Mouse (Mus musculus): ENCODE results near the gene Calm5. TPM values are rescaled to one million over a fixed set of nuclear protein-coding genes. Genes with fewer than 3 reads are reported as not detected.
"Not testable (repeated sequence)": the region's sequence is repeated elsewhere in the genome, so short reads cannot be mapped to it uniquely, and the experiment has no call there.

Calm5 gene
- not detected in 2 replicates for polyA plus RNA-seq (2015; fragmentation: Nextera tagmentation; extraction: Ambion mirVana)

GRCm38 (mm10) chr13:3853648-3854333, at the start of gene Calm5:
Gene Calm5 (plus strand): TSS chr13:3854173.
- H3K4me3 ChIP-seq; H3K9ac ChIP-seq; H3K27me3 ChIP-seq; ATAC-seq (replicated peaks; ENCODE audit: insufficient number of reproducible peaks, insufficient read depth, low FRiP score, low read depth); H3K36me3 ChIP-seq; H3K27ac ChIP-seq; H3K4me2 ChIP-seq; H3K9me3 ChIP-seq (replicated peaks); H3K4me1 ChIP-seq (replicated peaks): not testable (repeated sequence)
- 77% methylated on average over 3 of the region's 3 CpGs for WGBS

- WGBS = 84% methylated on average over 13 of the region's 13 CpGs
Measured at GRCm38 (mm10) chr13:3804186-3804585, 49.8 kb upstream of the Calm5 start, which contains the start of gene Calml3. Gene Calml3 (minus strand): TSS chr13:3804316.

GRCm38 (mm10) chr13:3805132-3805531, 48.8 kb upstream of the Calm5 start:
- H3K4me2 ChIP-seq = no peak overlapping the region
- 50% methylated on average over 2 of the region's 2 CpGs for WGBS

More at GRCm38 (mm10) chr13:3804186-3804585, 49.8 kb upstream of the Calm5 start, which contains the start of gene Calml3:
- ATAC-seq (replicated peaks; ENCODE audit: insufficient number of reproducible peaks, insufficient read depth, low FRiP score, low read depth) = no peak
- no peak within 1 kb of the TSS for H3K4me3 ChIP-seq
- H3K9me3 ChIP-seq (replicated peaks) = no peaks in the 10 kb centered on the region
- no peaks in the 10 kb centered on the region for H3K36me3 ChIP-seq
- peaks cover 12% of the 10 kb centered on the region for H3K4me1 ChIP-seq (replicated peaks)
- H3K4me2 ChIP-seq = no peak within 1 kb of the TSS
- H3K27me3 ChIP-seq = no peaks in the 10 kb centered on the region
- no peak within 1 kb of the TSS for H3K9ac ChIP-seq
- H3K27ac ChIP-seq = no peak within 1 kb of the TSS

GRCm38 (mm10) chr13:3805638-3806037, 48.3 kb upstream of the Calm5 start:
- 0 out of 2 replicates have a peak, but pooled peaks have one; percentile 35 for ATAC-seq (replicated peaks; ENCODE audit: insufficient number of reproducible peaks, insufficient read depth, low FRiP score, low read depth)
- Histone ChIP-seq H3K9me3 (replicated peaks) (no peaks in the 10 kb centered on the region), H3K4me1 (replicated peaks) (peaks cover 6% of the 10 kb centered on the region; the same call in 1 of the 2 replicates), H3K9ac (no peak overlapping the region), H3K27me3 (no peaks in the 10 kb centered on the region), H3K4me2 (no peak overlapping the region), H3K27ac (peak overlapping the region; percentile 35; the same call in 1 of the 2 replicates), H3K36me3 (no peaks in the 10 kb centered on the region), H3K4me3 (no peak overlapping the region)
- 61% methylated on average over 5 of the region's 5 CpGs for WGBS

More at GRCm38 (mm10) chr13:3805132-3805531, 48.8 kb upstream of the Calm5 start:
- no peak for ATAC-seq (replicated peaks; ENCODE audit: insufficient number of reproducible peaks, insufficient read depth, low FRiP score, low read depth)
- Histone ChIP-seq H3K27me3 (no peaks in the 10 kb centered on the region), H3K36me3 (no peaks in the 10 kb centered on the region), H3K4me3 (no peak overlapping the region), H3K9me3 (replicated peaks) (no peaks in the 10 kb centered on the region), H3K4me1 (replicated peaks) (peaks cover 6% of the 10 kb centered on the region), H3K9ac (no peak overlapping the region), H3K27ac (no peak overlapping the region)

GRCm38 (mm10) chr13:3807131-3807827, 46.7 kb upstream of the Calm5 start:
- no peaks in the 10 kb centered on the region for H3K4me1 ChIP-seq (replicated peaks)
- H3K27ac ChIP-seq = no peak overlapping the region
- no peaks in the 10 kb centered on the region for H3K36me3 ChIP-seq
- H3K4me3 ChIP-seq = no peak overlapping the region
- no peak overlapping the region for H3K4me2 ChIP-seq
- no peak overlapping the region for H3K9ac ChIP-seq
- 77% methylated on average over 7 of the region's 7 CpGs for WGBS
- no peak for ATAC-seq (replicated peaks; ENCODE audit: insufficient number of reproducible peaks, insufficient read depth, low FRiP score, low read depth)
- H3K9me3 ChIP-seq (replicated peaks) = no peaks in the 10 kb centered on the region
- no peaks in the 10 kb centered on the region for H3K27me3 ChIP-seq

GRCm38 (mm10) chr13:3818012-3818739, 35.8 kb upstream of the Calm5 start:
- H3K27me3 ChIP-seq = no peaks in the 10 kb centered on the region
- H3K9ac ChIP-seq = no peak overlapping the region
- H3K4me1 ChIP-seq (replicated peaks) = no peaks in the 10 kb centered on the region
- H3K9me3 ChIP-seq (replicated peaks) = no peaks in the 10 kb centered on the region
- no peak for ATAC-seq (replicated peaks; ENCODE audit: insufficient number of reproducible peaks, insufficient read depth, low FRiP score, low read depth)
- no peak overlapping the region for H3K27ac ChIP-seq
- H3K4me2 ChIP-seq = no peak overlapping the region
- 61% methylated on average over 5 of the region's 5 CpGs for WGBS
- H3K4me3 ChIP-seq = no peak overlapping the region
- H3K36me3 ChIP-seq = no peaks in the 10 kb centered on the region

- H3K36me3 ChIP-seq = no peaks in the 10 kb centered on the region
- WGBS = 76% methylated on average over 2 of the region's 2 CpGs
- no peak overlapping the region for H3K9ac ChIP-seq
- H3K9me3 ChIP-seq (replicated peaks) = no peaks in the 10 kb centered on the region
- no peak overlapping the region for H3K4me2 ChIP-seq
- no peaks in the 10 kb centered on the region for H3K4me1 ChIP-seq (replicated peaks)
- H3K4me3 ChIP-seq = no peak overlapping the region
- no peaks in the 10 kb centered on the region for H3K27me3 ChIP-seq
- no peak overlapping the region for H3K27ac ChIP-seq
- no peak for ATAC-seq (replicated peaks; ENCODE audit: insufficient number of reproducible peaks, insufficient read depth, low FRiP score, low read depth)
Measured at GRCm38 (mm10) chr13:3818740-3819076, 35.3 kb upstream of the Calm5 start.

GRCm38 (mm10) chr13:3822105-3822504, 31.9 kb upstream of the Calm5 start:
- Histone ChIP-seq H3K9me3 (replicated peaks) (no peaks in the 10 kb centered on the region), H3K9ac (no peak overlapping the region), H3K4me1 (replicated peaks) (no peaks in the 10 kb centered on the region), H3K4me2 (no peak overlapping the region), H3K27me3 (no peaks in the 10 kb centered on the region), H3K36me3 (no peaks in the 10 kb centered on the region), H3K4me3 (no peak overlapping the region), H3K27ac (no peak overlapping the region)
- ATAC-seq (replicated peaks; ENCODE audit: insufficient number of reproducible peaks, insufficient read depth, low FRiP score, low read depth) = no peak
- WGBS = 64% methylated on average over 4 of the region's 4 CpGs

- no peak overlapping the region for H3K4me2 ChIP-seq
- ATAC-seq (replicated peaks; ENCODE audit: insufficient number of reproducible peaks, insufficient read depth, low FRiP score, low read depth) = no peak
Measured at GRCm38 (mm10) chr13:3825726-3826125, 28.2 kb upstream of the Calm5 start.

GRCm38 (mm10) chr13:3831546-3831945, 22.4 kb upstream of the Calm5 start:
- no peak for ATAC-seq (replicated peaks; ENCODE audit: insufficient number of reproducible peaks, insufficient read depth, low FRiP score, low read depth)
- Histone ChIP-seq H3K4me2 (no peak overlapping the region), H3K4me1 (replicated peaks) (no peaks in the 10 kb centered on the region), H3K9me3 (replicated peaks) (no peaks in the 10 kb centered on the region), H3K36me3 (no peaks in the 10 kb centered on the region), H3K4me3 (no peak overlapping the region), H3K27me3 (no peaks in the 10 kb centered on the region), H3K27ac (no peak overlapping the region), H3K9ac (no peak overlapping the region)
- WGBS = 69% methylated on average over 5 of the region's 5 CpGs

More at GRCm38 (mm10) chr13:3825726-3826125, 28.2 kb upstream of the Calm5 start:
- Histone ChIP-seq H3K36me3 (no peaks in the 10 kb centered on the region), H3K4me1 (replicated peaks) (no peaks in the 10 kb centered on the region), H3K4me3 (no peak overlapping the region), H3K9me3 (replicated peaks) (no peaks in the 10 kb centered on the region), H3K27ac (no peak overlapping the region), H3K27me3 (no peaks in the 10 kb centered on the region), H3K9ac (no peak overlapping the region)

GRCm38 (mm10) chr13:3831994-3832393, 22.0 kb upstream of the Calm5 start:
- 56% methylated on average over 1 of the region's 1 CpGs for WGBS
- Histone ChIP-seq H3K4me1 (replicated peaks) (no peaks in the 10 kb centered on the region), H3K27ac (no peak overlapping the region), H3K9me3 (replicated peaks) (no peaks in the 10 kb centered on the region), H3K27me3 (no peaks in the 10 kb centered on the region), H3K36me3 (no peaks in the 10 kb centered on the region), H3K4me2 (no peak overlapping the region), H3K4me3 (no peak overlapping the region), H3K9ac (no peak overlapping the region)
- no peak for ATAC-seq (replicated peaks; ENCODE audit: insufficient number of reproducible peaks, insufficient read depth, low FRiP score, low read depth)
